Mouse (Mus musculus): Measurements from ENCODE around the gene Pax4.

Gene Pax4

DNA sequence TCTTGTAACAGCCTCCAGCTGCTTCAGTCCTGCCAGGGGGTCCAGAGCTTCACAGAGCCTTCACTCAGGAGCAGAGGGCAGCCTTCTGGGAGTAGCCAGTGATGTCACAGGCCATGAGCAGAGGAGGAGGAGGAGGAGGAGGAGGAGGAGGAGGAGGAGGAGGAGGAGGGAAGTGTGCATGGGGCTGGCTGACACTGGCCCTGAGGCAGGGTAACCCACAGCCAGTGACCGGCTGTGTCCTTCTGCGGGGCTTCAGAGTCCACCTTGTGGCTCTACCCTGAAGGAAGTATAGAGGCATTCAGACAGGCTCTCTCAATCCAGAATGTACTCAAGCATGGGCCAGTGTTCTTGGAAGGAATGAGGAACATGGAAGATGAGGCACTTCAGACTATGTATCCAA, at the start of gene Pax4:
Pax4 (minus strand) TSS at position 101 of the 400 bp plus-strand sequence.
- in situ Hi-C loops (cut with MboI; ENCODE audit: unreplicated experiment in 2 of 2), result no loop called here

DNA sequence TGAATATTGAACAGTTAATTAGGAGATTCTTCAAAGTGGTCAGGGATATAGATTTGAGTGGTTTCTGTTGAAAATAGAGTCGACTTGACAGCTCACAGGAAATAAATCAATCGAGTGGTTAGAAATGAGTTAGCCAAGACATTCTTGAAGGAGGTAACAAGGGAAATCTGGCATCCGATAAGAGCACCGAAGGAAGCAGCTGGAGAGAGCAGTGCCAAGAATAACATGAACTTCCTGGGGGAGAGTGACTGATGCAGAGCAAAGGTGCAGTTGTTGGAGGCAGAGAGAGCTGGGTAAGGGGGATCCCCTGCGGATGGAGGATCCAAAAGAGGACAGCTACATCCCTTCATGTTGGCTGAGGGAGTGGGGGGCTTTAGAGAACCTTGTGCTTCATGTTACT, 48.7 kb upstream of the Pax4 start:
- in situ Hi-C loops (cut with MboI; ENCODE audit: unreplicated experiment in 2 of 2), result loop anchor here in 1 of 2 experiments (25.0 kb wide), 1 partner anchor 236 kb away; no protein-coding TSS in a partner anchor

DNA sequence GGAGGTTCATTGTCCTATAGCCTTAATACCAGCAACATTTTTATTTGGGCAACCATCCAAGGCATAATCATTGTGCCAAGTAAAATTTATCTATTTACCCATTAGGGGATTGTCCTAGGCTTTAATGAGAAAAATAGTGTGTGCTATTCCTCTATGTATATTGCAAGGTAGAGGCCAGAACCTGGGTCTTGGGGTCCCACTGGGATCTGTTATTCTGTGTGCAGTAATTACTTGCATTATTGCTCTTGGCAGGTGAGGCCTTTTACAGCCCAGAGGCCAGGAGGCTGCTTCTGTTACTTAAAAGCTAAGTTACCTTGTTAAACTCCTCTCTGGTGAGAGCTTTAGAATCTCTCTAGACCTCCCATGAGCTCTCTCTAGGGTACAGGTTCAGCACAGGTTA, 42.0 kb upstream of the Pax4 start:
- in situ Hi-C loops (cut with MboI; ENCODE audit: unreplicated experiment in 2 of 2), result loop anchor here in 1 of 2 experiments (25.0 kb wide), 1 partner anchor 229 kb away; no protein-coding TSS in a partner anchor

DNA sequence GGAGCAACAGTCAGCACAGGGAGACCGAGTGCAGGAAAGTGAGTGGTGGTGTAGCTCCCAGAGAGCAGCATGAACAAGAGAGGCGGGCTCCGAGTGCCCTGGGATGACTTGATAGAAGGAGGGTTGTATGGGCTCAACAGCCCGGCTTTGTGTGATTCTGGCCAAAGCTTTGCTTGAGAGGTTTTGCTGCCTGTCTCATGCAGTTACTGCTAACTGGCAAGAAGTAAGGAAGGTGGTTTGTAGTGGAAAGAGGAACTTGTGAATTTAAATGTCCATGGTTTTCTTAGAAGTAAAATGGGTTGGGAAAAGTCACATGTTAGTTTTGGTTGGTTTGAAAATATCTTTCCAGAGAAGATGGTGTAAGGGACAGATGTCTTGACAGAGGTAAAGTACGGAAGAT, 41.5 kb upstream of the Pax4 start:
- in situ Hi-C loops (cut with MboI; ENCODE audit: unreplicated experiment in 2 of 2), result loop anchor here in 1 of 2 experiments (25.0 kb wide), 1 partner anchor 228 kb away; no protein-coding TSS in a partner anchor

DNA sequence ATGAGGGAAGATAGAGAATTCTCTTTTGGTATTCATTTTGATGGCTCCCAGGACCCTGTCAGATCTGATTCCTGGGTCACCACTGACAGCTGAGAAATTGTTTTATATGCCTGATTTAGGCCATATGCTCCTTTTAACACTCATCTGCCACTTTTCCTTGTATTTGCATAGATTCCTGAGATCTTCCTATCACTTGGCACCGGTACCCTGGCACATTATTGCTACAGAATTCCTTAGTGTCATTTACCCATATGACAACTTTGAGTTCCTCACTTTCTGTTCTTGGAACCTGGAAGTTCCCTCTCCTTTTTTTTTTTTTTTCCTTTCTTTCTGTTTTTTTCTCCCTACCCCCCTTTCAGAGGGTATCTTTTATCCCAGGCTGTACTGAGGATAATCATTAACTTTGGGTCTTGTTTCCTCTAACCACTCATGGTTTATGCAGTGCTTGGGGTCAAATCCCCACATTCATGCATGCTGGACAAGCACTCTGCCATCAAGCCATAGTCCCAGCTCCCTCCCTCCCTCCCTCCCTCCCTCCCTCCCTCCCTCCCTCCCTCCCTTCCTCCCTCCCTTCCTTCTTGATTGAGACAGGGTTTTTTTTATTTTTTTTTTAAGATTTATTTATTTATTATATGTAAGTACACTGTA, 39.2 kb upstream of the Pax4 start:
- in situ Hi-C loops (cut with MboI; ENCODE audit: unreplicated experiment in 2 of 2), result loop anchor here (10.0 to 25.0 kb wide), 2 partner anchors 226 to 726 kb away; partner anchors contain the start of gene Impdh1 (in 1 of the 2)

DNA sequence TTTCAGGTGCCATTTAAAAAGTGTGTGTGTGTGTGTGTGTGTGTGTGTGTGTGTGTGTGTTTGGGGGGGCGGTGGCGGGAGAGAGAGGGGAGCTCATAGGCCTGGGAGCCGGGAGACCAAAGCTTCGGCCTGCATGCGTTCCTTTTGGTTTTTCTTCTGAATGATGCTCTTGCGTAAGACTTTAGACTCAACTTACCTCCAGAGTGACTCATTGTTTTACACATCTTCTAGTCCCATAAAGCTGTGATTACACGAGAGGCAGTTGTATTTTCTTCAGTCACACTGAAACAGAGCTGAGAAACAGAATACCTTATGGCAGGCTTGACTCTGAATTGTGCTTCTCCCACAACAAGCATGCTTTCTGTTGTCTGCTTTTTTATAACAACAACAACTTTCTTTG, 37.8 kb upstream of the Pax4 start:
- in situ Hi-C loops (cut with MboI; ENCODE audit: unreplicated experiment in 2 of 2), result loop anchor here (10.0 to 25.0 kb wide), 2 partner anchors 225 to 728 kb away; partner anchors contain the start of gene Impdh1 (in 1 of the 2)

DNA sequence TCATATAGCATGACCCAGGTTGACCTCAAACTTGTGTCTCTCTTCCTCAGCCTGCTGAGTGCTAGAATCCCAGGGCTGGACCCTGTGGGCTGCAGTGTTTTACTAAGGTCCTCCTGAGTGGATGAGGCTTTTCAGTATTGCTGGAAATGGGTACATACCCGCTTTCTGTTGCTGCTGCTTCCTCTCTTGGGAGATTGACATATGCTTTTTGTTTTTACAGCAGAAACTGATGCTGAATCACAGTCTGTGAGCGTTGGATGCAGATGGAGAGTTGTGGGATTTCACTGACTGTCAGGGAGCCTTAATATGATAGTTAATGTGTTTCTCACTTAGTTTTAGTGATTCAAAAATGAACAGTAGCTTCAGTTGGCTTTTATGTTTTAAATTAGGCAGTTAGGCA, 37.3 kb upstream of the Pax4 start:
- in situ Hi-C loops (cut with MboI; ENCODE audit: unreplicated experiment in 2 of 2), result loop anchor here (10.0 to 25.0 kb wide), 2 partner anchors 224 to 728 kb away; partner anchors contain the start of gene Impdh1 (in 1 of the 2)

DNA sequence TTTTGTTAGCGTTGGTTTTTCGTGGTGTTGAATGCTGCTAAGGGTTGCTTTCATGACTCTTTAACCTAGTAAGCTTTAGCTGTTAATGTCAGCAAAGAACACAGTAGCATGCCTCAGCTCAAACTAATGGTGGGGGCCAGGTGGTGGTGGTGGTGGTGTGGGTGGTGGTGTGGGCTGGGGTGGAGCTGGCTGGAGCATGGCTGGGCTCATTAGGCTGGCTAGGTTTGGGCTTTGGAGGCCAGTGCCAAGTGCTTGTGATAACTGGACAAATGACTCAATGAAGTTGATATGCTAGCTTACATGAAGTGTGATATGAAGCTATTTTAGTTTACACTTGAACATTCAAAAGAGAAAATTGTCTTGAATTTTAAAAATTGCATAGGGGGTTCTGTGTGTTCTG, 36.9 kb upstream of the Pax4 start:
- in situ Hi-C loops (cut with MboI; ENCODE audit: unreplicated experiment in 2 of 2), result loop anchor here (10.0 to 25.0 kb wide), 2 partner anchors 224 to 729 kb away; partner anchors contain the start of gene Impdh1 (in 1 of the 2)

DNA sequence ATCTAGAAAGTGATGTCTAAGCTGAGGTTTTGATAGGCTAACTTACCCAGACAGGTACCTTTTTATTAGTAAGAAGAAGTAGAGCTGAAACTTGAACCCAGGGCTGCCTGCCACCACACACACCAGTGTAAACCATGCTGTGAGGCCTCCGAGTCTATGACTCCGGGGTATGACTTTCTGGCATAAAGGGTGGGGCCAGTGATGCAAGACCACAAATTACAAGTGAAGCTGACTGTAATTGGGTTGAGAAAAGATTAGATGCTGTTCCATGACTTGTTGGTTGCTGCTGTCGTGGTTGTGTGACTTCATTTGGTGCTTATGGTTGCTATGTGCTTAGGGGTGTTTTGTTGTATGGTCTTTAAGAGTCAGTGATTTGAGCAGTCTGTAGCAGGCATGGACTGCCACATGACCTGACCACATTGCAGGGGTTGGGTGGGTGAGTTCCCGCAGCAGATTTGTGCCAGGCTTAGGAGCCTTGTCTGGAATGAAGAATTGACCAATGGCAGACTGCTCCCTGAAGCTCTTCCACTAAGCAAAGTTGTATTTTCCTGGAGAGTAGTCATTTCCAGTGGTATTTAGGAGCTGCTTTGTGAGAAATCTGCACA, 33.7 kb upstream of the Pax4 start:
- in situ Hi-C loops (cut with MboI; ENCODE audit: unreplicated experiment in 2 of 2), result loop anchor here (10.0 to 25.0 kb wide), 2 partner anchors 221 to 732 kb away; partner anchors contain the start of gene Impdh1 (in 1 of the 2)

DNA sequence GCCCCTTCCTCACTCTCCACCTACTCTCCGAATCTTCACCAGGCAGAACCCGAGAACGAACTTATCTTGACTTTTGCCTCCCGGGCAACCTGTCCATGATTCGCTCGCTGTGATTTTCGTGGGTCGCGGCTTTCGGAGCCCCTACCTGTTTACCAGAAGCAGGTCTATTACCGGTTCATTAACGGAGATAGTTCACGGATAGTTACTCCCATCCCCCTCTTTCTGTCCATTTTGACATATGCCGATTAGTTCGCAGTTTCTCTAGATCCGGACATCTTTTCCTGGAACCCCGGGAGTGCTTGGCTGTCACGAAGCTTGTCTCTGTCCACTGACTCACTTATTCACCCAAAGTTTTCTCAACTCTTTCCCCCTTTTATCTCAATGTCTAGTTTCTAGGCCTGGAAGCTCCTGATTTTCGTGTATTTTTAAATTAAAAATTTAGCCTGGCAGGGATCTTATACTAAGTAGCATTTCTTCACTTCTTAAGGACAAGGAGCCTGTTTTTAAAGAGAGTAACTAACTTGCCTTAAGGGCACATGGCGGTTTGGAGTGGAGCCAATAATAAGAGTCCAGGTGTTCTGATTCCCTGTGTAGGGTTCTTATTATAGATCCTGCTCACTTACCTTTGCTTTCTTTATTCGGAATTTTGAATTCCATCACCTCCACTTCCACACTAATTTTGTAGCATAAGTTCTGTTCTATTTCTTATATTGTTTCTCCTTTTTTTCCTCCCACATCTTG, 31.8 kb upstream of the Pax4 start:
- in situ Hi-C loops (cut with MboI; ENCODE audit: unreplicated experiment in 2 of 2), result loop anchor here (10.0 to 25.0 kb wide), 2 partner anchors 219 to 734 kb away; partner anchors contain the start of gene Impdh1 (in 1 of the 2)

DNA sequence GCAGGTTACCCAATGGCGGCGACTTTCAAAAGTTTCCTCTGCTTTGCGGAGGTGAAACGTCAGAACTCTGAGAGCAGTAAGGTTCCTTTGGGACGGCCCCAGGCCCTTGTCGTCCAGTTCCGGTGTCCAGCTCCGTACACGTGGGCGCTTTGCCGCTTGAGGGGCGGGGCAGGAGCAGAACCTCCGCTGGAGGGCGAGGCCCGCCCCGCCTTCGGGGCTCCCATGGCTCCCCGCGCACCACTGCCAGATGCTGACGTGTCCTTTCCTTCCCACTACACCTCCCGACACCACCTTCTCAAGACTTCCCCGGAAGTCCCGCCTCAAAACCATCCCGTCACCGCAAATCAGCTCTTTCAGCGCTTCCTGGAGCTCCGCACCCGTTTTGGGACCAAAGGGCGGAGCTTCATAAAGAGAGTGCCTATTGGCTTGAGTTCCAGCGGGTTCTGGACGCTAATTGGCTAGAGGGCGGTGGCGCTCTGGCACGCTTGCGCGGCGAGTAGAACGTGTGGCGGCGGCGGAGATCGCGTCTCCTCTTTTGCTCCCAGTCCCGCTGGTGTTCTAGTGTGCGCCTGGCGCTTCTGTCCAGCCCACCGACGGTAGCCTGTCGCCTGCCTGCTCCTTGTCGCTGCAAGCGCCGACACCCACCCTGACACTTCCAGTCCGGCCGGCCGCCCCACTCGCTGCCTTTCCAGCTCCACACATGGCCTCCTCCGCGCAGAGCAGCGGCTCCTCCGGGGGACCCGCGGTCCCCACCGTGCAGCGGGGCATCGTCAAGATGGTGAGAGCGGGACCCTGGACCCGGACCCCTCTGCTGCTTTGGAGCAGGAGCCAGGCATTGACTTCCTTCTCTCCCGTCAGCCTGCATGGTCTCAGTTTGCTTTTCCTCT, 31.0 kb upstream of the Pax4 start:
- in situ Hi-C loops (cut with MboI; ENCODE audit: unreplicated experiment in 2 of 2), result loop anchor here (5.0 to 25.0 kb wide), 4 partner anchors 53 to 735 kb away; partner anchors contain the start of genes Fscn3 (in 1 of the 2), Gcc1 (in 1 of the 2) and Impdh1 (in 1 of the 2)

DNA sequence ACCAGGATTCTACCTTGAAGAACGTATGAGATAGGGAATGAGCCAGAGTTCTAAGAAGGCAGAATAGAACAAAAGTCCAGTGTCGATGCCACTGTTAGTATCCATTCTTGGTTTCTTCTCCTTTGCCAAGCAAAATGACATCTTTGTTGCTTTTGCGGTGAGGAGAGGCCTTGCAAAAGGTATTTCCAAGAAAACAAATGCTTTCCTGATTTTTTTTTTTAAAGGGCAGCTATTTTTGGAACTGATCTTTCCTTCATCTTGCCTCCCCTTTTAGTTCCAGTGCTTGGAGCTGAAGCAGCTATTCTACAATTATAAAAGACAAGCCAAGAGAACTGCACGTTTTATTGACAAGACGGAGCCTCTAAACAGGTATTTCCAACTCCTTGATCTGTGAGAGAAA, 25.7 kb upstream of the Pax4 start, which contains the start of gene Snd1:
Snd1 (plus strand) TSS at position 301 of the 400 bp plus-strand sequence.
- in situ Hi-C loops (cut with MboI; ENCODE audit: unreplicated experiment in 2 of 2), result loop anchor here (5.0 to 25.0 kb wide), 3 partner anchors 48 to 218 kb away; partner anchors contain the start of genes Fscn3 (in 1 of the 2) and Gcc1 (in 1 of the 2)

DNA sequence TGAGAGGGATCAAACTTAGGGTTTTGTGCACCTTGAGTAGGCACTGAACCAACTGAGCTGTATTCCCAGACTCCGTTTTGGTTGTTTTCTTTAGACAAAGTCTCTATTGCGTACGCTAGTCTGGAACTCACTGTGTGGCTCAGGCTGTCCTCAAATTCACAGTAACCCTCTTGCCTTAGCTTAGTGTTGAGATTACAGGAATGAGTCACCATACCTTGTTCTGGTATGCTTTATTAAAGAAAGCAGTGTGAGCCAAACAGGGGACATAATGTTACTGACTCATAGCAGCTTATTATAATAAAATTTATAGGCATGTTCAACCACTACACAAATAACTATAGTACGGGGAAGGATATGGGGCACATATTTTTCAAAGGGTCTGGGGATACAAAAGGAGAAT, 25.1 kb upstream of the Pax4 start:
- in situ Hi-C loops (cut with MboI; ENCODE audit: unreplicated experiment in 2 of 2), result no loop called here

DNA sequence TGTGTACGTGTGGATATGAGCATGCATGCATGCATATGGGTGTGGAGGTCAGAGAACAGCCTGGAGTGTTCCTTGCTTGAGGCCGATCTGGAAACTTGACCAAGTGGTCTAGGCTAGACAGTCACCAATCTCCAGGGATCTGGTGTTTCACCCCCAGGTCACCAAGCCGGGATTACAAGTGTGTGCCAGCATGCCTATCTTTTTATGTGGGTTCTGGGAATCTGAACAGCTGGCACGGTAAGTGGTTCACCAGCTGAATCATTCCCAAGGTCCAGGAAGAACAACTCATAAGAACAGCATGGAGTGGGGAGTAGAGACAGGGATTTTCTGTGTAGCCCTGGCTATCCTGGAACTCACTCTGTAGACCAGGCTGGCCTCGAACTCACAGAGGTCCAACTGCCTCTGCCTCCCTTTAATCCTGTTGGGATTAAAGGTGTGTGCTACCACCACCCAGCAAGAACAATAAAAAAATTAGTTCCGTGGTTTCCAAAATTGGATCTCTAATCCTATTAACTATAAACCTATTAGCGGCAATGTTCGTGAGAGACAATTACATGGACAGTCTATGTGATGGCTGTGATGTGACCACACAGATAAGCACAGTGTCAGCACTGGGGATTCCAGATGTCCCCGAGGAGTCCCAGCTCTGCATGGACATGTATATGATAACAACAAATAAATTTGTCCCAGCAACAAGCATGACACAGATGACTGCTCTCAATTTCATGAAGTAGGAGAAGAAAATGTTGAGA, 22.3 kb upstream of the Pax4 start:
- in situ Hi-C loops (cut with MboI; ENCODE audit: unreplicated experiment in 2 of 2), result no loop called here

DNA sequence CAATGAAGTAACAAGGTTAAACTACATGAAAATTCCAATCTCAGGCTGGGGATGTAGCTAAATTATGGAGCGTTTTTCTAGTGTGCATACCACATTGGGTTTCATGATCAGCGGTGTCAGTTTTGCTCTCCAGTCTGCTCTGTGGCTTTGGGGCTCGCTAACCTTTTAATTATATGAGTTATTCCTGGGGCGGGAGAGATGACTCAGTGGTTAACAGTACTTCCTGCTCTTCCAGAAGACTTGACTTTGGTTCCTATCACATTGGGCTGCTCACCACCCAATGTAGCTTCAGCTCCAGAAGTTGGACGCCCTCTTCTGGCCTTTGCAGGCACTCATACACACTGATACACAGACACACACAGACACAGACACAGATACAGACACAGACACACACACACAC, 21.5 kb upstream of the Pax4 start:
- in situ Hi-C loops (cut with MboI; ENCODE audit: unreplicated experiment in 2 of 2), result no loop called here

DNA sequence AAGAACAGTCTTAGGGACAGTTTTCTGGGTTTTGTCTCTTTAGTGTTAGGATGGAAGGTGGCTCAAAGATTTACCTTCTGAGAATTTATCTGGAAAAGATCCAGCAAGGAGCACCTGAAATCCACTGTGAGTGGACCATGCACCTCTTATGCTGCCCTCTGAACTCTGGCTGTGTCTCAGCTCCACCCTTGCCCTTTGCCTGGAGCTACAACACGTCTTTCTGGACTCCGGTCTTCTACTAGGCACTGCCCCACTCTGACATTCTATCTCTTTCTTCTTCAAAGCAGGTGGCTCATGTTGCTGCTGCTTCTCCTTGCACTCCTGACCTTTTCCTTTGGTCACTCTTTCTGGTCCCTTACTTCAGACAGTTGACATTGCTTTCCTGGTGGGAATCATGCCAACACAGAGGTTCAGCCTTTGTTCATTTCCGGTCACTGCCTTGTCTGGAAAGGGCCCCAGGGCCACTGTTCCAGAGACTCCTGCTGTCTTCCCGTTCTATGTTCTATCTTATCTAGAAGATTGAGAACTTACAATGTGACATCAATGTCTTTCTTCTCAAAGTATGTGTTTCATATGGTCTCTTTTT, 21.0 kb upstream of the Pax4 start:
- in situ Hi-C loops (cut with MboI; ENCODE audit: unreplicated experiment in 2 of 2), result no loop called here

DNA sequence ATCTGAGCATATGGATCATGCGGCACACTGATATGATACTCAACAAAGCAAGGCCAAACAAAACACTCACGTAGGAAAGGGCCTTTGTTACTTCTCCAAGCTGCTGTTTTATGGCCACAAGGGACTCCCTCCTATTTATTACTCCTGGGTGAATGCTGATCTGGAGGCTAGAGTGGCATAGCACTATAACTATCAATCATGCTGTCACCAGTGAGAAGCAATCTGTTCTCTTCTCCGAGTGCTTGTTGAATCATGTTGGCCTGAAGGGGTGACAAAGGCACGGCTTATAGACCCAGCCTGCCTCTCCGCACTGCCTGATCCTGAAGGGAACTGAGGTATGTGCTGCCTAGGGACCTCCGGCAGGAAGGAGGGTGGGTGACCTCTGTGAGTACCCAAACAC, 15.5 kb upstream of the Pax4 start:
- in situ Hi-C loops (cut with MboI; ENCODE audit: unreplicated experiment in 2 of 2), result no loop called here

DNA sequence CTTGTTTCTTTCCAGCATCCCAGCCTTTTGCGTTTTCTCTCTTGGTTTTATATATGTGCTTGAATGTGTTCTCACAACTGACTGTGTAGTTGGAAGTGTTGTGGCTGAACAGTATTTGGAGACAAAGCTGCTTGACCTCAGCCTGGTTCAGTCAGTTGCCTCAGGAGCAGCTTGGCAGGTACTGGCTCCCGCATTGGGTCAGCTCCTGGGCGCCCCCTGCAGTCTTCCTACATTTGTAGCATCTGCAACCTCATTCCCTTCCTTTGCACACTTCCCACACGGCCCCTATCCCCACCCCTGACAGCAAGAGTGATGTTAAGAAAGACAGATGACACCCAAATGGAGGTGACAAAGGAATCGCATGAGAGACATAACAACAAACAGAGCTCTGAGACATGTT, 11.4 kb upstream of the Pax4 start:
- in situ Hi-C loops (cut with MboI; ENCODE audit: unreplicated experiment in 2 of 2), result no loop called here
